Mouse (Mus musculus) bone marrow, adult 2 months (tissue): ENCODE results near the gene Amh.

ENCODE experiments used
- CTCF ChIP-seq: fragments of 200-500 bp; IDR thresholded peaks from 2 replicates; pipeline ENCODE4 v1.5.1; 2011; ENCODE audit warnings: low read length, control low read depth; ENCODE audit not compliant: control insufficient read depth, insufficient read depth
- POLR2A ChIP-seq: fragments of 200-500 bp; IDR thresholded peaks from 2 replicates; pipeline ENCODE4 v1.6.1; 2011; ENCODE audit warnings: low read depth, mild to moderate bottlenecking, control low read depth, low read length, borderline replicate concordance; ENCODE audit not compliant: control insufficient read depth

- TF ChIP-seq POLR2A (no peak), CTCF (no peak)
These were observed 12.1 kb downstream of the Amh start for GRCm38 (mm10) chr10:80817164-80817563.
